Mouse (Mus musculus) monocyte, adult 5-6 weeks (primary cell): Measurements from ENCODE around the gene Patj. TPM values are rescaled to one million over a fixed set of nuclear protein-coding genes. Genes with fewer than 3 reads are reported as not detected.
"Not testable (repeated sequence)": the region's sequence is repeated elsewhere in the genome, so short reads cannot be mapped to it uniquely, and the experiment has no call there.

Source experiments
- ATAC-seq: fragments of 153-309, 156-312 bp; replicated peaks from 2 replicates; pipeline ENCODE4 v1.8.0; 2017; ENCODE audit warnings: mild to moderate bottlenecking; ENCODE audit not compliant: low TSS enrichment, insufficient number of reproducible peaks, severe bottlenecking, poor library complexity, low FRiP score
- total RNA-seq: library from RNA; stranded (forward); fragments of 200-1000, 200-491, 200-594 nt; gene quantifications from 3 replicates; pipeline ENCODE4 v1.2.3, GENCODE M21; 2017

The Patj gene
- 3.1 to 21.5 TPM (median 11.7 TPM) in 3 replicates for total RNA-seq

DNA sequence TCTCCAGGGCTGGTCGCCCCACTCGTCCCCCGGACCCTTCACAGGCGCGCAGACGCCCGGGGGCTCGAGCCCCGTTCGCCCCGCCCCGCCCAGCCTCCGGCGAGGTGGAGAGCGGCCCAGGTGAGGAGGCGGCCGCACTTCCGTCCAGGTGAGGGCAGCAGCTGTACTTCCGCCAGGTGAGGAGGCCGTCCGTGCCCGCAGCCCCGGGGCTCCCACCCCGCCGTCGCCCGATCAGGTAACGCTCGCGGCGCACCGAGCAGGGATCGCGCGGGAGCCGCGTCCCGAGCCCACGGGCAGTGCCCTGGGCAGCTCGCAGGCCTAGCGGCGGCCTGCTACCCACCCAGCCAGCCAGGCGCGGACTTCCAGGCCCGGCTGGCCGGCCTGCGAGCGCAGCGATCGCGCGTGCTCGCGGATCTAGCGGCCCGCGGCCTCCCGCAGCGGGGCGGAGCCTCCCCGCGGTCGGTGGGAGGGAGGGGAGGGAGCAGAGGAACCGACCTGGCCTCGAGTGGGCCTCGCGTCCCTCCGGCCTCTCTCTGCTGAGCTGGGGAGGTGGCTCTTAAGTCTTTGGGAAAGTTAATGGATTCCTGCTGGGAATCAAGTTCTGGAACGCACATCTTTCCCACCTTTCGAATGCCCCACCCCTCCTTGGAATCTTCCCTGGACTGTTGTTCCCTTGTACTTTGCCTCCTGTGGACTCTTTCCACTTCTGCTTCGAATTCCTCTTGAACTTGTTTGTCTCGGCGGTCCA lies at the start of gene Patj:
TSS of gene Patj (plus strand) at position 96 of the 748 bp plus-strand sequence.
- ATAC-seq = no peak; the same call in 1 of the 2 replicates

DNA sequence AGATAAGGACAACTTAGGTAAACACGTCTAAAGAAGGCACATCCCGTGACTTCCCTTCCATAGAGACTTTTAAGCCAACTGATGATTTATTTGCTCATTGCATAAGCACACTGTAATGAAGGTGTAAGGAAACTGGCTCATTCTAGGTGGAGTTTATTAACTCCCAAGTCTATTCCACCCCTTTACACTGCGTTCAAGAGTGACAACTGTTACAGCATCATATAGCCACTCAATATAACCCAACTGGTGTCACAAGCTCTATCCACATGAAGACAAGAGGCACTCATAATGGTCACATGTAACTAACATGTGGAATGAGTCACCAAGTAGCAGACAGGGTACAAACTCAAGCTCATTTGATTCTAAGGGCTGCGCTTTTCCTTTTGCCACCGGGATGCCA lies 47.0 kb upstream of the Patj start:
- no peak for ATAC-seq

DNA sequence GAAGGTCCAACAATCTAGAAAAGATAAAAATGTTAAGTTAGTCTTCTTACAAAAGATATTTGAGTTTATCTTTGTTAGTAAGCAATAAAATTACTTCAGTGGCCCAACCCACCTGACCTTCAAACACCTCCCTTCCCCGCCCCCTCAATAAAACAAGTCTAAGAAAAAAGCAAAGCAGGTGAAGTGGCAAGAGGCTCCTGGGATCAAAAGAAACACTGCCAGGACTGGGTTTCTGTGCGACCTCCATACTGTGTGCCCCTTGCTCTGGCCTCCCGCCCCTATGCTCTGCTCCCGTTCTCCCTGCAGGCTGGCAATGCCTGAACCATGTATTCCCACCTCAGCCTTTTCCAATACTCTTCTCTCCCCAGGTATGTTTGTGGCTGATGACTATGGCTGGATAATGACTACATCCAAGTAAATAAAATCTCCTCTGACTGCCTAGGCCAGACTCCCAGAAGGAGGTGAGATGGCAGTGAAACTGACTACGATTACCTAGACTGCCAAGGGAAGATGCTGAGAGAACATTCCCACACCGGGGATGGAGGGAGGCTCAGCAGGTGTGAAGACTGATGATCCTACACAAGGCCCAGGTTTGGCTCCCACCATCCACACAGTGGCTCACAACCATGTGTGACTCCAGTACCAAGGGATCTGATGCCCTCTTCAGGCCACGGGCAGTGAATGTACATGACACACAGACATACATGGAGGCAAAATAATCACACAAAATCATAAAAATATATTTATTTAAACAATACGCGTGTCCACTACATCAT lies 37.4 kb upstream of the Patj start:
- ATAC-seq = no peak

GRCm38 (mm10) chr4:98375401-98375800 lies 20.2 kb upstream of the Patj start:
- ATAC-seq = no peak

DNA sequence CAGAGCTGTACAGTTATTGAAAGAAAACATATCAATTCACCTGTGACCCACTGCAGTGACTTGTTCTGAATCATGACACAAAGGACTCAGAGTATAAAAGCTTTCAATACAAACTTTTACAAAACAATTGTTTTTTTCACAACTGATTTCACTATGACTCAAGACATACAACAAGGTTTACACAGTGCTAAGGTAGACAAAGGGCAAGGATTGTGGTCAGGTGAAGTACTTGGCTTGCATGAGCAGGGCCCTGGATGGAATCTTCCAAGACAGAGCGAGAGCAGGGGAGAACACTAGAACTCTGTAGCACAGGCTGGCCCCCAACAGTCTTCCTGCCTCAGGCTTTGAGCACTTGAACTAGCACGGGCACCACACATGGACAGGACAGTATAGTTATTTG lies 18.6 kb upstream of the Patj start:
- no peak for ATAC-seq

- ATAC-seq = peak; percentile 96
These were observed 12.7 kb upstream of the Patj start, which contains the start of gene Tm2d1 for GRCm38 (mm10) chr4:98382716-98383424. Gene Tm2d1, minus strand, starts transcription at chr4:98383306.

DNA sequence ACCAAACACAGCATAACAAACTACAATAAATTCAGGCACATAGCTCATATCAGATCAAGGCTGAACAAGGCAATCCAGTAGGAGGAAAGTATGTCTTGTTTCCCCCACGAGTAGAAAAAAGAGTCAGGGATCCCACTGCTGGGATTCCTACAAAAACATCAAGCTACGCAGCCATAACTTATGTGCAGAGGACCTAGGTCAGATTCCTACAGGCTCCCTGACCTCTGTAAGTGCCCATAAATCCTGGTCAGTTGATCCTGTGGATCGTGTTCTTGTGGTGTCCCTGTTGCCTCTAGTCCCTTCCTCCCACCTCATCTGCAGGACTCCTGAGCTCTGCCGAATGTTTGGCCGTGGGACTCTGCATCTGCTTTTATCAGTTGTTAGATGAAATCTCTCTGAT lies 10.5 kb upstream of the Patj start:
- no peak for ATAC-seq

GRCm38 (mm10) chr4:98395346-98395689 lies 267 bp upstream of the Patj start:
- no peak for ATAC-seq

- no peak for ATAC-seq
These were observed 5.5 kb downstream of the Patj start for GRCm38 (mm10) chr4:98400926-98401583.

- no peak for ATAC-seq
These were observed 6.0 kb downstream of the Patj start for GRCm38 (mm10) chr4:98401584-98401962.

GRCm38 (mm10) chr4:98403492-98403891 lies 7.9 kb downstream of the Patj start:
- no peak for ATAC-seq

DNA sequence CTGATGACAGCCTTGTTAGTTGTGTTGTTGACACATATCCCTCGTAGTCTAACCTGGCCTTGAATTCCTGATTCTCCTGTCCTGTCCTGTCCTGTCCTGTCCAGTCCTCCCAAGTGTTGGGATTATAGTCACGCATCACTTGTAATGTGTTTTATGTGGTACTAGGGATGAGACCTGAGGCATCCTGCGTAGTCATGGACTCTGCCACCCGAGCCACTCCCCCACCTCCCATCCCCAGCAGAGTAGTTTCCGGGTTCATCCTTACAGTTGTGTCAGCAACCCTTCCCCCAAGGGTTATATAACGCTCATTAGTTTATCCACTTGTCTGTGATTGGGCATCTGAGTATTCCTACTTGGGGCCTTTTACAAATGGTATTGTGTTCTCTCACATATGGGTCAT lies 8.8 kb downstream of the Patj start:
- ATAC-seq = no peak

DNA sequence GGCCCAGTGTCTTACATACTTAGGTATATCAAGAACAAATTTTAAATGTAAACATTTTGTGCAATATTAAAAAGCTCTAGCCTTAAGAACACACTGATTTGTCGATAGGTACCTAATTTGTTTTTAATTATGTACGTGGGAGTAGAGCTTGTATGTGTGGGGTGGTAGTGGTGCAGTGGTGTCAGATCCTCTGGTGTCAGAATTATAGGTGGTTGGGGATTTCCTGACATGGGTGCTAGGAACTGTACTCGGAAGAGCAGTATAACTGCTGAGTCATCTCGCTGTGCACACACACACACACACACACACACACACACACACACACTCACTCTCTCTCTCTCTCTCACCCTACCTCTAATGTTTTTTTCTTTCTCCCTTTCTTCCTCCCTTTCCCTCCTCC lies 12.9 kb downstream of the Patj start:
- ATAC-seq = no peak

DNA sequence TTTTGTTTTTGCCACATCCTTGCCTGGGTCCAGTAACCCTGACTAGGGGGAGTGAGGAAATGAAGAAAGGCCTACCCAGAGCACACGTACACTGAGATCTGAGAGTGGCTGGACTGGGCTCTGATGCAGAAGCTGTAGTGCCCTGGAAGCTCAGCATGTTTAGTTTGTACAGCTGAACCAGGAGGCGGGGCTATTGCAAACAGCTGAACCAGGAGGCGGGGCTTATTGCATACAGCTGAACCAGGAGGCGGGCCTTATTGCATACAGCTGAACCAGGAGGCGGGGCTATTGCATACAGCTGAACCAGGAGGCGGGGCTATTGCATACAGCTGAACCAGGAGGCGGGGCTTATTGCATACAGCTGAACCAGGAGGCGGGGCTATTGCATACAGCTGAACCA lies 19.6 kb downstream of the Patj start:
- not testable (repeated sequence) for ATAC-seq

DNA sequence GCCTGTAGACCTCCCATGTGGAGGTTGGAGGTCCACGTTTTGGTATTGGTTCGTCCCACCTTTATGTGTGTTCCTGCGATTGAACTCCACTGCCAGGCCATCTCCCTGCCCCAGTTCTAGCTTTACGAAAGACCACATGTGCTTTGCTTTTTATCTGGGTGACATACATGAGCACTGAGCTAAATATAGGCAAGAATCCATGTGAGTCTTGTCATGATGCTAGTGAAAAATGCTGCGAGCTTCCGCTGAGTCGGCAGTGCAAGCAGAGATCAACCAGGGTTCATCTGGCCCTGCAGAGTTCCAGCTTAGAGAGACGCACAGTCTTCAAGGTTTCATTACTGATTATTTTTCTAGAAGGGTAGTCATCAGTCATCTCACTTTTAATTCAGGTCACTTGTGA lies 32.8 kb downstream of the Patj start:
- no peak for ATAC-seq

GRCm38 (mm10) chr4:98435641-98436457 lies 40.3 kb downstream of the Patj start:
- ATAC-seq = peak; percentile 54

DNA sequence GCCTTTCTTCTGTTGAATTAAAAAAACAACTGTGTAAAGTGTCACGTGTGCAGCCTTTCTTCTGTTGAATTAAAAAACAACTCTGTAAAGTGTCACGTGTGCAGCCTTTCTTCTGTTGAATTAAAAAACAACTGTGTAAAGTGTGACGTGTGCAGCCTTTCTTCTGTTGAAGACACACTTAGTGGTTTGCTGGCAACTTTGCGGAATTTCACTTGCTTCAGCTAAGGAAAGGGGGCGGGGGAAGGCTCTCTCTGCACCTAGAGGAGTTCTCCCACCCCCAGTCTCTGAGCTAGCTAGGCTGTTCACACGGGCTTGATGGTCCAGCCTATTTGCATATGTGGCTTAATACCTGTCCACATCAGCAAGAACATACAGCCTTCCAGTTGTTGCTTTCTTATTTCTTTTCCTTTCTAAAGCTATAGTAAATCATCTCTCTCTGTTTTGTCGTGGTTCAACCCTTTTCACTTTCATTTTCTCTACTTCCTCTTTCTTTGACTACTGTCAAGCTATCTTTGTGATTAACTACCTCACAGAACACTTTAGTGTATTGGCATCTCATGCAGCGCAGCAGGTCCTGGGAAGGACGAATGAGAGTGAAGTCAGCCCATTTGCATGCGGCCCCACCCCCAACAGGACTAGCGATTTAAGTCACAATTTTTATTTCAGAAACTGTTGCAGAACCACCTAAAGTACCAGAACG lies 41.2 kb downstream of the Patj start:
- ATAC-seq = peak; percentile 76
